Mouse (Mus musculus) frontal cortex, postnatal 10 days (tissue): ENCODE measurements at regions not wholly inside any gene's neighbourhood (a gene's known extent, or its start where the extent isn't known, plus 50 kb on each side); places are given as distances from the start of the nearest gene placed in this dataset.
"Not testable (repeated sequence)": the region's sequence is repeated elsewhere in the genome, so short reads cannot be mapped to it uniquely, and the experiment has no call there.

ENCODE experiments used
- DNase-seq, 2 experiments: peaks; one replicate each; pipeline ENCODE4 v3.0.0; 2022; ENCODE audit warnings: low spot score in 2 of 2, mixed read lengths in 1 of 2

DNA sequence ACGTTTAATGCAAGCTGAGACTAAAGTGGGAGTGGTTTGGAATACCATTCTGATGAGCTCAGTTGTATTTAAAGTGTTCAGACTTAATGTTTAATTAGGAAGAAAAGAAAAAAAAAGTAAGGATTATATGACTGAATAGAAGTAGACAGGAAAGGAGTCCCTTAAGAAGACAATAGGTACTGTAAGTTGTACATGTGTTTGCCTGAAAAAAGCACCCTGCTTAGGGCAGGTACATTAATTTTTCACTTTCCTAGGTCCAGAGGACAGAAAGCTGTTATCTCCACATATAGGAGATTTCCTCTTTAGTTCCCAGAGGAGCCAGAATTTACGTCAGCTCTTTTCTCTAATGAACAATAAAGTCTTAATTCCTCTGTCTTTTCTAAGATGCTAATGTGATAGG is 58.5 kb downstream of the Olfr987 start:
- DNase-seq = no peak

DNA sequence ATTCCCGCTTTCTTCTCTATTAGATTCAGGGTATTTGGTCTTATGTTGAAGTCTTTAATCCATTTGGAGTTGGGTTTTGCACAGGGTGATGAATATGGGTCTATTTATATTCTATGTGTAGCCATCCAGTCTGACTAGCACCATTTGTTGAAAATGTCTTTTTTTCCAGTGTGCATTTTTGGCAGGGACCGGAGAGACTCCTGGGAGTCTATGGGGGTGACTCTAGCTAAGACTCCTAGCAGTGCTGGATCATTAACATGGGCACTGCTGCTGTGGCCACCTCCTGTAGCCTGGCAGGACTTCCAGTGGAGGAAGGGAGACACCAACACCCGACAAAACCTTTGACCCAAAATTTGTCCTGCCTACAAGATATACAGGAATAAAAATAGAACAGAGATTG is 61.0 kb downstream of the Olfr987 start:
- no peak for DNase-seq

DNA sequence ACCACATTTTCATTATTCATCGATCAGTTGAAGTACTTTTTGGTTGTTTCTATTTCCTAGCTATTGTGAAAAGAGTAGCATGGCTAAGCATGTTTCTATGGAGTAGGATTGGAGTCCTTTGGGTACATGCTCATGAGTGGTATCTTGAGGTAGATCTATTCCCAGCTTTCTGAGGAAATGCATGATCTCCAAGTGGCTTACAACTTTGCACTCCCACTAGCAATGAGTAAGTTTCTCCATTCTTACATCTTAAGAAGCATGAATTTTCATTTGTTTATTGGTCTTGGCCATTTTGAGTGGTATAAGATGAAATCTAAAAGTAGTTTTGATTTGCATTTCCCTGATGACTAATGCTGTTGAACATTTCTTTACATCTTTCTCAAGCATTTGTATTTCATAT is 61.7 kb downstream of the Olfr987 start:
- DNase-seq = no peak

DNA sequence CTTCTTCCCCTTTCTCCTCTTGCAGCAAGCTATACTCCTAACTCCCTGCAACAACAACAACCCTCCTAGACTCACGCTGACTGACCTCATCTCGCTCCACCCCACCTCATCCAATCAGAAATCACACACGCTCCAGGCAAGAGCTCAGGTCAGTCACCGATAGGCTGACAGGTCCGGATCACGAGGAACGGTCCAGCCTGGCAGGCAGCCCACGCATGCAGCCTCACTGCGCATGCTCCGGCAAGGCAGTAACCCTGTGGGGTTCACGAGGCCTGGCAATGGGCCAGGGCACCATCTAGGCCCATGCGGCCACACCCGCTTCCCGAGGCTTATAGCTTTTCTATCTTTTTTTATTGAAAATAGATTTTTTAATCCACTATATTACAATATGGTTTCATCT is 69.8 kb upstream of the Lrrc55 start:
- DNase-seq = not testable (repeated sequence)

DNA sequence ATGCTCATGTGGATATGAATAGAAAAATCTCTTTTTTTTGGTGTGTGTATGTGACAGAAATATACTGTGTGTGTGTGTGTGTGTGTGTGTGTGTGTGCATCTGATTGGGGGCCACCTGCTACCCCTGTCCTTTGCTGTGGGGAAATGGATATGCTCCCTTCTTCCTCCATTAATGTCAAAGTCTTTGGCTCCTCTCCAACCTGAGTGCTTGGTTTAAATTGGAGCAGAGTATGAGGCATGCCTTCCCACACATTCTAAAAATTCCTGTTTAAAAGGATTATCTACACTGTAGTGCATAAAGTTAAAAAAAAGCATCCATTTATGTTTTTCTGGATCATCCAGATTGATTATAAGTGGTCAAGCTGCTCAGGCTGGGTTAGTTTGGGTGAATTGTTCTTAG is 68.7 kb upstream of the Lrrc55 start:
- no peak for DNase-seq

DNA sequence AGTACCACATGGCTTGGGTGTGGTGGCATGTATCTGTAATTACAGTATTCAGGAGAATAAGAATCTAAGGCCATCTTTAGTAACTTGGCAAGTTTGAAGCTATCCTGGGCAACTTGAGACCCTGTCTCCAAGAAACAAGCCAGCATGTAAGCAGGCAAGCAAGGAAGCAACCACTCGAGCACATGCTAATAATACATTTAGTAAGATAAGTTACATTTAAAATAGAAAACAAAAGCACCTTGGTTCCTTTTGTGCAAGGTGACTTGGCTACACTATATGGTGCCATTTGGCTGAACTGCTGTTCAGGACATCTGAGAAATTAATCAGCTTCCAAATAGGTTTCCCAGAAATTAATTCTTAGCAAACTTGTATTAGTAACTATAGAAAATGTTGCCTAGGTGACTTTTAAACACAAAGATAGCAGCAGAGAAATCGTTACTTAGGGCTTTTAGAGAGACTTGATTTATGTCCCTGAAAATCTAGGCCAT is 68.1 kb upstream of the Lrrc55 start:
- no peak for DNase-seq

DNA sequence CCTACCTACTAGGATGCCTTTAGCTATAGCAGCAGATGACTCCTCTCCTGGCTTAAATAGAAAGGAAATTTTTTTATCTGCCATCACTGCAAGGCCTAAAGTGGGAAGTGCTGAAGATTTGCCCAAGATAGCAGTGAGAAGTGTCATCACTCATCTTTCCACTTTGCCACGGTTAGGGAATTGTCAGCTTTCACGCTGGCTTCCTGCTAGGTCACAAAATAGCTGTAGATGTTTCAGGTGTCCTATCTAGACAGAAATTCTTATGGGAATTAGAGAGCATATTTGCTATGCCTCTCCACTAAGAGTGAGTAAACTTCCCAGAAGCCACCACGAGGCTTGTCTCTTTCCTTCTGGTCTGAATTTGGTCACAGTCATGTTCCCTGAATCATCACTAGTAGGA is 60.4 kb upstream of the Lrrc55 start:
- no peak for DNase-seq

DNA sequence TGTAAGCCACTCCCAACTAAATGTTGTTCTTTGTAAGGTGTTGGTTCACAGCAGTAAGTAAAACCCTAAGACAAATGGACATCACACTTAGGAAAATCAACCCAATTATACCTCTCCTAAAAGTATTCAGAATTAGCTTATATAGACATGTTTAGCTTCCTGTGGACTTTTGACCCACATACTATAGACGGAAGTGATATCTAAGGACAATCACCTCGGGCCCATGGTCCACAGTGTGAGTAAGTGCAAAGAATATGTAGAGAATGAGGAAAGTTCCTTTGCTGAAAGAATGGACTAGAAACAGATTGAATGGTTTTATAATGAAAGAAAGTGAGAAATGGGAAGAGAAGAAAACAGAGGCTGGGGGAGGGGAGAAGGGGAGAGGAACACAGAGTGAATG is 58.6 kb upstream of the Lrrc55 start:
- DNase-seq = no peak

DNA sequence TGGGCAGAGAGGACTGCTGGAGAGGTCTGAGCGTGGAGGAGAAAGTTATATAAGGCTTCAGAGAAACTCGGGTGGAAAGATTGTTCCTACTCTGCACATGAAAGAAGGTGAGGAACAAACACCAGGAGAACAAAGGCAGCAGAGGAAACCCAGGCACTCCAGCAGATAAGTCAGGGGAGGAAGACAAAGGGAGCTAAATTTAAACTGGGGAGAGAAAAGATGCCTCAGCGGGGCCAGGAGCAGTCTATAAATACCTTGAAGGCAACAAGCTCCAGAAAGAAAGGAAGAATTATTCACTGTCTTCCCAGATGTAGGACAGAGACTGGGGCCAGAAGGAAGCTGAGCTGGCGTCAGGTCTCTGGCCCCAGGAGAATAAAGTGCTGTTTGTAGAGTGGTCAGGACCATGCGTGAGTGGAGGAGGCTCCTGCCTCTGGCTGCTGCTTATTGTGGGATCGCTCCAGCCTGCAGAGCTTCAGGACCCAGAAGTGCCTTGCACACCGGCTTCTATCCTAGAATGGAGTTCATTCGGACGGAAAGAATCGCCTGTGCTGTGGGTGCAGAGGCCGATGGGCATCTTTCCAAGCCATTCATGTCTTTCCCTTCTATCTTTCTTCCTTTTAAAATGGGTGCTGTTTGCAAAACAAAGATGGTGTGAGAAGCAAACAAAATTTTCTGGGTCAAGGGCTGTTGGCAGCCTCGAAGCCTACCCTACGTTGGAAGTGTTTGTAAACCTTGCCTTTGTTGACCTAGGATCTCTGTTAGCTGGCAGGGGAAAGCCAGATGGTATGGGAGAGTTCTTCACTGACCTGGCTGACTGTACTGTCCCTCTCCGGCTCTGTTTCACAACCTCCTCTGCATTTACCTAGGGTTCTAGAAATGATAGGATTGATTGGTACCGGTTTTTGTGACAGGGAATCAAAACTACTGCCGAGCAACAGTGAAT is 55.6 kb upstream of the Lrrc55 start:
- peak in 1 of 2 experiments; percentile 18 for DNase-seq

DNA sequence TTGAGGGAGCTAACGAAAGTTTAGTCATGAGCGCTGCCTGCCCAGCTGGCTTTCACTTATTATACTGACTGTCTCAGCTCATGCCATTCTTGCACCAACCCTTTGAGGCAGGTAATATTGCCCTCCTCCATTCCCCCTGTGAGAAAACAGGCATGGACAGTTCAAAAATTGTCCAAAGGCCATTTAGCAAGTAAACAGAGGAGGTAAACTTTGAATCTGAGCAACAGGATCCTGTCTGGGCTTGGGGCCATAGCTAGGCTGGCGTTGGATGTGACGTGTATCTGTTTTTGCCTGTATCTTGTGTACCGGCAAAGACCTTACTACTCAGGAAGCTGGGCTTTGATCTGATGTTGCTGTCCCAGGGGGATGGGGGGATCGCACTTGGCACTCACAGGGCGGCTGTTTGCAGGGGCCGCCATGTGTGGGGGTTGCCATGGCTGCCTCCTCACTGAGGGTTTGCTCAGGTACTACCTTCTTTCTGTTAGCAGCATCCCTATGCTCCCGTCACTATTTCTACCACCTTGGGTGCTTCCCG is 53.1 kb upstream of the Lrrc55 start:
- DNase-seq = no peak
